Comparison of ENCODE assay signal across 24 mouse cellular contexts in the genomic region with DNA sequence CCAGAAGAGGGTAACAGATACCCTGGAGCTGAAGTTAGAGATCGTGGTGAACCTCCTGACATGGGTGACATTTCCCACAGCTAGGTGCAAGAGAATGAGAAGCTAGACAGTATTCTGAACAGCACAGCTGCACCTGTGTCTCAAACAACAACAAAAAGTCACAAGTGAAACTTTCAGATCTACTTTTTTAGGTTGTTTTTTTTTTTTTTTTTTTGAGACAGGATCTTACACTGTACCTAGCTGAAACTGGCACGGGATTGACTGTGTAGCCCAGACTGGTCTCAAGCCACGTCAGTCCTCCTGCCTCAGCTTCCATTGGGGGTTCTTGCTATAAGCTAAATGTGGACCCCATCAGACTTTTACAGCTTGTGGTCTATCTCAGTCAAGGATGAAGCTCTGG. TPM values are rescaled to one million over a fixed set of nuclear protein-coding genes. Genes with fewer than 3 reads are reported as not detected.
DNase-seq lines count a peak whose midpoint lies in the region; ATAC-seq and TF ChIP-seq lines count a peak whose summit lies in the region.
"Had no signal": no experiment of that assay in that cellular context is flagged by ENCODE, and none has a peak within 500 bp of the region (broad histone marks: within the 10 kb centered on the region; RNA-seq: fewer than 3 reads in every experiment).

No protein-coding gene starts in this region.

- peak overlapping the region; percentile 51 for H3K27ac ChIP-seq in thymus, adult 2 months (ENCODE audit: control insufficient read depth, insufficient read depth, low read length)
- H3K27ac ChIP-seq in liver, embryonic 14.5 days: no peak overlapping the region
- no peak overlapping the region for H3K27ac ChIP-seq in midbrain, embryonic 13.5 days
- H3K27ac ChIP-seq: embryonic facial prominence, embryonic 10.5 days; forebrain, embryonic 15.5 days; hindbrain, embryonic 15.5 days; kidney, postnatal 0 days; limb, embryonic 15.5 days; midbrain, embryonic 10.5 days had no signal

- H3K27me3 ChIP-seq in thymus, adult 2 months (ENCODE audit: control insufficient read depth, insufficient read depth, low read length): no peaks in the 10 kb centered on the region
- H3K27me3 ChIP-seq in liver, embryonic 14.5 days (ENCODE audit: control insufficient read depth, insufficient read depth, low read length): no peaks in the 10 kb centered on the region
- peaks cover 14% of the 10 kb centered on the region for H3K27me3 ChIP-seq in midbrain, embryonic 13.5 days
- H3K27me3 ChIP-seq: forebrain, embryonic 15.5 days; heart, embryonic 12.5 days; hindbrain, embryonic 15.5 days; limb, embryonic 15.5 days had no signal

- TF ChIP-seq EP300 in liver, embryonic 14.5 days (IDR thresholded peaks at IDR 0.05; ENCODE audit: low read depth): no peak

- H3K4me2 ChIP-seq in liver, embryonic 14.5 days (ENCODE audit: low read depth): 0 out of 2 replicates have a peak overlapping the region, but pooled peaks have one; percentile 1
- H3K4me2 ChIP-seq in midbrain, embryonic 13.5 days (replicated peaks): no peak overlapping the region

- 38% methylated on average over 3 of the region's 3 CpGs for WGBS in thymus, adult 2 months
- 57% methylated on average over 3 of the region's 3 CpGs for WGBS in liver, embryonic 14.5 days (ENCODE audit: insufficient replicate concordance)
- 80% methylated on average over 3 of the region's 3 CpGs for WGBS in midbrain, embryonic 13.5 days

- DNase-seq in thymus, adult 2 months: no peak
- no peak for DNase-seq in thymus, postnatal 36 days
- DNase-seq in induced T-regulatory cell, adult 2 months (ENCODE audit: low read depth): peak; percentile 20
- no peak for DNase-seq in liver, embryonic 14.5 days (ENCODE audit: low read depth in 3 of 3, low spot score in 3 of 3)
- DNase-seq in c-Kit-positive CD71-positive TER-119-positive erythroid progenitor cells, embryonic 14.5 days (ENCODE audit: low spot score): no peak
- no peak for DNase-seq in lung, postnatal 25 days (ENCODE audit: low spot score)
- DNase-seq: adrenal gland, postnatal 25 days; cerebellum, adult 11 months; cerebellum, adult 9-11 months; heart, adult 18-20 months; heart, postnatal 4 days; kidney, adult 11 months; left cerebral cortex, postnatal 4 days; right cerebral cortex, postnatal 4 days; thymus, postnatal 14 days had no signal

- TF ChIP-seq POLR2A in thymus, adult 2 months (IDR thresholded peaks at IDR 0.05; ENCODE audit: control insufficient read depth, extremely low read depth, insufficient read depth, low read length, poor library complexity): no peak

- no peaks in the 10 kb centered on the region for H3K9me3 ChIP-seq in liver, embryonic 14.5 days (ENCODE audit: control insufficient read depth, low read length)
- no peaks in the 10 kb centered on the region for H3K9me3 ChIP-seq in midbrain, embryonic 13.5 days
- H3K9me3 ChIP-seq: embryonic facial prominence, embryonic 10.5 days; forebrain, embryonic 15.5 days; heart, embryonic 12.5 days; hindbrain, embryonic 15.5 days; limb, embryonic 15.5 days; midbrain, embryonic 10.5 days had no signal

- peaks cover 12% of the 10 kb centered on the region for H3K4me1 ChIP-seq in thymus, adult 2 months (replicated peaks; ENCODE audit: control insufficient read depth, insufficient read depth, low read length)
- H3K4me1 ChIP-seq in liver, embryonic 14.5 days (replicated peaks; ENCODE audit: control insufficient read depth in 2 of 2, insufficient read depth in 2 of 2, low read length in 1 of 2): peaks cover 27 to 36% of the 10 kb centered on the region in 2 experiments
- peaks cover 22% of the 10 kb centered on the region for H3K4me1 ChIP-seq in midbrain, embryonic 13.5 days (replicated peaks)

- H3K9ac ChIP-seq in liver, embryonic 14.5 days (replicated peaks): no peak overlapping the region; the same call in 1 of the 2 replicates
- H3K9ac ChIP-seq in midbrain, embryonic 13.5 days (replicated peaks): no peak overlapping the region
- H3K9ac ChIP-seq: forebrain, embryonic 15.5 days; heart, embryonic 12.5 days; hindbrain, embryonic 15.5 days; limb, embryonic 15.5 days had no signal

- no peak for TF ChIP-seq CTCF in thymus, adult 2 months (IDR thresholded peaks at IDR 0.05; ENCODE audit: borderline replicate concordance, control insufficient read depth, extremely low read depth, insufficient read depth, low read length, poor library complexity)
- TF ChIP-seq CTCF in liver, embryonic 14.5 days (IDR thresholded peaks at IDR 0.05; ENCODE audit: low read depth): no peak

- ATAC-seq in liver, embryonic 14.5 days (ENCODE audit: insufficient read depth): no peak
- ATAC-seq in midbrain, embryonic 13.5 days: no peak
- ATAC-seq: forebrain, embryonic 15.5 days; lung, postnatal 0 days had no signal

- H3K36me3 ChIP-seq in thymus, adult 2 months (ENCODE audit: control insufficient read depth, insufficient read depth, low read length): no peaks in the 10 kb centered on the region
- H3K36me3 ChIP-seq in liver, embryonic 14.5 days (replicated peaks; ENCODE audit: control insufficient read depth, insufficient read depth, low read depth): no peaks in the 10 kb centered on the region
- no peaks in the 10 kb centered on the region for H3K36me3 ChIP-seq in midbrain, embryonic 13.5 days
- H3K36me3 ChIP-seq: embryonic facial prominence, embryonic 10.5 days; forebrain, embryonic 15.5 days; heart, embryonic 12.5 days; hindbrain, embryonic 15.5 days; limb, embryonic 15.5 days; midbrain, embryonic 10.5 days had no signal

- H3K4me3 ChIP-seq in thymus, adult 2 months (ENCODE audit: control insufficient read depth, insufficient read depth, low read length): no peak overlapping the region
- no peak overlapping the region for H3K4me3 ChIP-seq in liver, embryonic 14.5 days (ENCODE audit: insufficient read depth in 1 of 2, low read depth in 2 of 2, low read length in 2 of 2)
- no peak overlapping the region for H3K4me3 ChIP-seq in midbrain, embryonic 13.5 days (replicated peaks)
- H3K4me3 ChIP-seq: heart, embryonic 12.5 days had no signal

RNA-seq across cellular contexts. Expression of a gene that starts 10.2 kb away (rescaled TPM):
- polyA plus RNA-seq in thymus, adult 2 months (2012; rRNA removed): 28.0 and 32.0 TPM in 2 replicates
- 7.3 and 8.5 TPM in 2 replicates for polyA plus RNA-seq in liver, embryonic 14.5 days (2012; rRNA removed)
- 21.3 and 29.9 TPM in 2 replicates for polyA plus RNA-seq in liver, embryonic 14.5 days (2014; fragmentation: Nextera tagmentation; extraction: Ambion mirVana)
- polyA plus RNA-seq in midbrain, embryonic 13.5 days (2015; fragmentation: Nextera tagmentation; extraction: Ambion mirVana): 20.4 and 21.3 TPM in 2 replicates
